Mouse (Mus musculus): Measurements from ENCODE around the gene Gcsam.

Gene Gcsam
- long read RNA-seq, experiment 1, partial matches to known transcripts: 0 of 1 reads
- long read RNA-seq, experiment 1, other reads (novel, unspliced or antisense): 0 of 1 reads
- long read RNA-seq, experiment 2: 0 reads

GRCm38 (mm10) chr16:45610267-45610666 is at the start of gene Gcsam:
Gene Gcsam, plus strand, starts transcription at chr16:45610380.
- intact Hi-C loops (cut with DNase I): loop anchor here (10.0 kb wide), 1 partner anchor 65 kb away; no protein-coding TSS in a partner anchor

GRCm38 (mm10) chr16:45561747-45562146 is 48.4 kb upstream of the Gcsam start:
- intact Hi-C loops (cut with DNase I): no loop called here

GRCm38 (mm10) chr16:45572307-45572706 is 37.9 kb upstream of the Gcsam start:
- intact Hi-C loops (cut with DNase I): no loop called here

- intact Hi-C loops (cut with DNase I): loop anchor here (5.0 kb wide), 1 partner anchor 97 kb away; no protein-coding TSS in a partner anchor
These were observed 30.3 kb upstream of the Gcsam start for GRCm38 (mm10) chr16:45579883-45580282.

- intact Hi-C loops (cut with DNase I): loop anchor here (2.0 to 5.0 kb wide), 2 partner anchors 48 to 95 kb away; no protein-coding TSS in a partner anchor
These were observed 27.7 kb upstream of the Gcsam start for GRCm38 (mm10) chr16:45582512-45582911.

- intact Hi-C loops (cut with DNase I): no loop called here
These were observed 16.5 kb upstream of the Gcsam start for GRCm38 (mm10) chr16:45593656-45594055.

- intact Hi-C loops (cut with DNase I): no loop called here
These were observed 14.7 kb upstream of the Gcsam start for GRCm38 (mm10) chr16:45595494-45595893.

- intact Hi-C loops (cut with DNase I): loop anchor here (5.0 kb wide), 1 partner anchor 411 kb away; no protein-coding TSS in a partner anchor
These were observed 1.7 kb upstream of the Gcsam start for GRCm38 (mm10) chr16:45608481-45608954.

GRCm38 (mm10) chr16:45609300-45609699 is 880 bp upstream of the Gcsam start:
- intact Hi-C loops (cut with DNase I): loop anchor here (5.0 kb wide), 1 partner anchor 412 kb away; no protein-coding TSS in a partner anchor

- intact Hi-C loops (cut with DNase I): loop anchor here (10.0 kb wide), 1 partner anchor 62 kb away; no protein-coding TSS in a partner anchor
These were observed 3.1 kb downstream of the Gcsam start for GRCm38 (mm10) chr16:45613247-45613646.

GRCm38 (mm10) chr16:45615944-45616343 is 5.8 kb downstream of the Gcsam start:
- intact Hi-C loops (cut with DNase I): loop anchor here (10.0 kb wide), 1 partner anchor 59 kb away; no protein-coding TSS in a partner anchor

- intact Hi-C loops (cut with DNase I): loop anchor here (10.0 kb wide), 1 partner anchor 55 kb away; no protein-coding TSS in a partner anchor
These were observed 9.7 kb downstream of the Gcsam start for GRCm38 (mm10) chr16:45619751-45620375.

- intact Hi-C loops (cut with DNase I): no loop called here
These were observed 13.1 kb downstream of the Gcsam start for GRCm38 (mm10) chr16:45623230-45623629.

- intact Hi-C loops (cut with DNase I): no loop called here
These were observed 14.6 kb downstream of the Gcsam start for GRCm38 (mm10) chr16:45624791-45625190.

- intact Hi-C loops (cut with DNase I): no loop called here
These were observed 15.2 kb downstream of the Gcsam start for GRCm38 (mm10) chr16:45625342-45625741.

- intact Hi-C loops (cut with DNase I): loop anchor here (2.0 to 5.0 kb wide), 2 partner anchors 47 to 437 kb away; no protein-coding TSS in a partner anchor
These were observed 19.4 kb downstream of the Gcsam start for GRCm38 (mm10) chr16:45629497-45630105.

- intact Hi-C loops (cut with DNase I): loop anchor here (2.0 to 5.0 kb wide), 2 partner anchors 48 to 438 kb away; no protein-coding TSS in a partner anchor
These were observed 20.3 kb downstream of the Gcsam start for GRCm38 (mm10) chr16:45630347-45630960.

GRCm38 (mm10) chr16:45632420-45632819 is 22.2 kb downstream of the Gcsam start:
- intact Hi-C loops (cut with DNase I): loop anchor here (5.0 kb wide), 1 partner anchor 440 kb away; no protein-coding TSS in a partner anchor

- intact Hi-C loops (cut with DNase I): no loop called here
These were observed 25.6 kb downstream of the Gcsam start for GRCm38 (mm10) chr16:45635826-45636225.

GRCm38 (mm10) chr16:45640070-45640762 is 30.0 kb downstream of the Gcsam start:
- intact Hi-C loops (cut with DNase I): no loop called here

GRCm38 (mm10) chr16:45641301-45641700 is 31.1 kb downstream of the Gcsam start:
- intact Hi-C loops (cut with DNase I): no loop called here
